Mouse (Mus musculus): ENCODE results near the gene Hcn2.
"Not testable (repeated sequence)": the region's sequence is repeated elsewhere in the genome, so short reads cannot be mapped to it uniquely, and the experiment has no call there.

Hcn2 gene

DNA sequence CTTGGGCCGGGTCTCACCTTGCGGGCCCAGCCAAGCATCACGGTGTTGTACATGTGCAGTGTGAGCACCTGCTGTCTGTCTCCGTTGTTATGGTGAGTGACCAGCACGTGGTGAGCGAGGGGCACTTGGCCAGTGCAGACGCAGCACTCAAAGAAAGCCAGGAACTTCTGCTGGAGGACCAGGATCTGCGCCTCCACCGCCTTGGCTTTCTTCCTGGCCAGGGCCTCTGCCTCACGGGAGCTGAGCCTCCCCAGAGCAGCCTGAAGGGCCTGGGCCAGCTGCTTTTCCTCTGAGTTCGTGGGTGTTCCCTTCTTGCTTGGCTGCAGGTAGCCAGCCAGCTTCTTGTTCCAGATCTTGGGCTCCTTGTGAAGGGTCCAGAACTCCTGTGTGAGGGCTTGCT lies 26.7 kb downstream of the Hcn2 start:
- DNase-seq (ENCODE audit: low read depth, low spot score), result no peak

DNA sequence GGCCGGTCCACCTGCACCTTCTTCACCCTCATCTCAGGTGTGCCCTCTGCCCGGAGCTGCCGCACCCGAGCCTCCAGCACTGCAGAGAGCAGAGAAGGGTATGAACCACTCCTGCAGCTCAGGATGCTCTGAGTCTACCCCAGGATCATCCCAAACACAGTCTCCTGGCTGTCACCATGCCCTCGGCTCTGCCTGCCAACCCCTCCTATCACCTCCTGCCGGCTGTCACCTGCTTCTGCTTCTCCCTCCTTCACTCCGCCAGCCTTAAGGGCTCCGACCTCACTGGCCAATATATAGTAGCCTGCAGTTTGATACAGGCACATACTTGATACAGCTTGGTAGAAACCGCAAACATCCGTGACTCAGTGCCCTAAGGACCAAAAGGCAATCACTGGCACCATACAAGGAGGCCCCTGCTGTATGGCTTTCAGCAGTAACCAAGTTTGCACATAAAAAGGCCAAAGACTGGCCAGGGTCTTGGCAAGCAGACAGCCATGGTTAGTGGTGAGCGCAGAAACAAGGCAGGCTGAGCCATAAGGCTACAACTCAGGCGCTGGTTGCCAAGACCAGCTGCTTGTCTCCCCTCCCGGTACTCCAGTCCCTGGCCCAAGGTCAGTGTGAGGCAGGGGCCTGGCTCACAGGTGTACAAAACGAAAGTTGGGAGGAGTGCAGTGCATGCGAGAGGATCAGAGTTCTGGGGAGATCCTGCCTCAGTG lies 27.4 kb downstream of the Hcn2 start:
- no peak for DNase-seq (ENCODE audit: low read depth, low spot score)

DNA sequence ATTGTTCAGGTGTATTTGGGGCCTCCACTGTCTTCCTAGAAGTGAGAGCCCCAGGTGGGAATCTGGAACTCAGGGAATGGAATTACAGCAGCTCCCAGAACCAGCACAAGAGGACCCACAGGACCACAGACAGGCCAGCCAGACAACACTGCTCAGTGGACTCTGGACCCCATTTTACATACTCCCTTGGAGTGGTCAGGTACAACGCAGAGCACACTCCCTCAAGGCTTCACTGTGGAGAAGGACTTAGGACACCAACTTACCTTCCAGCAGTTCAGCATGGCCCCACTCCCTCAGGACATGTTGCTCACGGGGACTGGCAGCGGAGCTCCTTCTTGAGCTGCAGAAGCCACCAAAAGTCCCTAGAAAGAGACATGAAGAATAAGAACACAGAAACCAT lies 29.0 kb downstream of the Hcn2 start:
- no peak for DNase-seq (ENCODE audit: low read depth, low spot score)

DNA sequence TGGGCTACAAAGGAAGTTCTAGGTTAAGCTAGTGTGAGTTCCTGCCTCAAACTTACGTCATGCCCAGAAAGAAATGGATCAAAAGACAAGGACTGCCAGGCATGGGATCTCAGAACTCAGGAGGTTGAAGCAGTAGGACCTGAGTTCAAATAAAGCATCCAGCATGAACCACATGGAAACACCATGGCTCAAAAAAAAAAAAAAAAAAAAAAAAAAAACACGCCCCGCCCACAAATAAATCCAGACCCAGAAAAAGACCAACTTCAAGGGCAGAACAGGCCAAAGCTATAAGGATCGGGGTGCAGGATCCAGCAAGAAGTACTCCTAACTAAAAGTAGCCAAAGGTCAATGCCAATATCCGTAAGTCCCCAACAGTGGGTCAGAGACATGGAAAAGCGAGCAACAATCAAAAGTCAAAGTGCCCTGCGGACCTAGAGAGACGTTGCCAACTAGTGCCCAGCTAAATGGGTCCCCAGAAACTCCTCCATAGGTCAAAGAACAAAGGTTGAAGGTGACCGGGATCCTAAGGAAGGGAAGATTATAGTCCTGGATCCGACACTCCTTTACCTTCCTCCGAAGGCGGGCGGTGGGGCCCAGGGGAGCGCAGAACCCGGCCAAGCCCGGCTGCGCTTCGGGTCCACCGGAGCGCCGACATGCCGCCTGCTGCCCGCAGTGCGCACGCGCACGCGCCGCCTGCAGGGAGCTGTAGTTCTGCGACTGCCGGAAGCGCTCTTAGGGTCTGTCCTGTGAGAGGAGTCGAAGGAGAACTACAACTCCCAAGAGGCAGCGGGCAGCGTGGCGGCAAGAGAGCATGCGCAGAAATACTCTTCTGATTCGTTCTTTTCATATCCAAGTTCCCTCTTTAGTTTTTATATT lies 29.7 kb downstream of the Hcn2 start, which contains the start of gene Polrmt:
Gene Polrmt (minus strand): TSS at position 684 of the 876 bp plus-strand sequence.
- peak; percentile 98 for DNase-seq (ENCODE audit: low read depth, low spot score)

DNA sequence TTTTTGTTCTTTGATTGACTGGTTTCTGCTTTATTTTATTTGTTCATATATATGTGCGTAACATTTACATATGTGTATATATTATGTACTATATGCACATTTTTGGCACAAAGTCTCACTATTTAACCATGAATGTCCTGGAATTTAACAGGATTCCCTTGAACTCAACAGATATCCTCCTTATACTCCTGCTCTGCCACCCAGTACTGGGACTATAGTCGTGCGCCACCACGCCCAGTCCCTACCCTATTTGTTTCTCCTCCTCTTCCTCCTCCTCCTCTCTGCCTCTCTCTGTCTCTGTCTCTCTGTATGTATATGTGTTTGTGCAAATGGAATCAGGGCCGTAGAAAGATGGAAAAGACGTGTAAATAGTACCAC lies 30.3 kb downstream of the Hcn2 start:
- no peak for DNase-seq (ENCODE audit: low read depth, low spot score)

DNA sequence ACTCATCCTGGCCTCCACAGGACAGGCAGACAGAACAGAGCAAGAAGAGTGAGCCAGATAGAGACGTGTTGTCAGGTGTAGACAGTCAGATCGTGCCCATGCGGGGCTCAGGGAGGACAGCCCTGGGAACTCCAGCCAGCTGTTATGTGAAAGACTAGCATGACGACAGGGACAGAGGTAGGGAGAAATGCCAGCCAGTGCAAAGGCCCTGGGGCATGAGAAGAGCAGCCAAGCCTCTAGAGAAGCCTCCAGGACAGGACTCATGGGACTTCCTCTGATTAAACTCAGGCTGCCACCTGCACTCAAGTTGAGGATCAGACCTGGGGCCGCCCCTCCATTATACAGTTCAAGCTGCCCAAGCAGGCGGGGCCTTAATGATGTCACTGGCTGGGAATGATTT lies 32.1 kb downstream of the Hcn2 start:
- DNase-seq (ENCODE audit: low read depth, low spot score), result no peak

DNA sequence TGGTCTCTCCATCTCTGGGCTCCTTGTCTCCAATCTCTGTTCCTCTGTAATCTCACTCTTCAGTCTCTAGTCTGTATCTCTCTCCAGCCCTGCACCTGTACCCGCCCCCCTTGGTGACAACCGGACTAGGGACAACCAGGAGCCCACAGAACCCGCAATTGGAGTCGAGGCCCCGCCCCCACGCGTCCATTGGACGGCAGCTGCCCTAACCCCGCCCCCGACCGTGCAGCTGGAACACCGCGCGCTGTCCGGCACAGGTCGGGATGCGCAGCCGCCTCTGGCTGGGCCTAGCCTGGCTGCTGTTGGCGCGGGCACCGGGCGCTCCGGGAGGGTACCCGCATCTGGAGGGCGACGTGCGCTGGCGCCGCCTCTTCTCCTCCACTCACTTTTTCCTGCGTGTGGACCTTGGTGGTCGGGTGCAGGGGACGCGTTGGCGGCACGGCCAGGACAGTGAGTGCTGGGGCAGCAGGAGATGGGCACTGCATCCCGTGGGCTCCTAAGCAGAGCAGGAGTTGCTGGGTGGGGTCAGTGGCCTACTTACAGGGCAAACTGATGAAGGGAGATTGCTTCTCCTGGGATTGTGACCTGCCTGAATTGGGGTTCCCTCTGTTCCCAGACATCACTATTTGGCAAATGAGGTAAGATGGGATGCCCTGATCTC lies 38.6 kb downstream of the Hcn2 start, which contains the start of gene Fgf22:
Gene Fgf22 (plus strand): TSS at position 221 of the 661 bp plus-strand sequence.
- DNase-seq (ENCODE audit: low read depth, low spot score), result peak; percentile 71

DNA sequence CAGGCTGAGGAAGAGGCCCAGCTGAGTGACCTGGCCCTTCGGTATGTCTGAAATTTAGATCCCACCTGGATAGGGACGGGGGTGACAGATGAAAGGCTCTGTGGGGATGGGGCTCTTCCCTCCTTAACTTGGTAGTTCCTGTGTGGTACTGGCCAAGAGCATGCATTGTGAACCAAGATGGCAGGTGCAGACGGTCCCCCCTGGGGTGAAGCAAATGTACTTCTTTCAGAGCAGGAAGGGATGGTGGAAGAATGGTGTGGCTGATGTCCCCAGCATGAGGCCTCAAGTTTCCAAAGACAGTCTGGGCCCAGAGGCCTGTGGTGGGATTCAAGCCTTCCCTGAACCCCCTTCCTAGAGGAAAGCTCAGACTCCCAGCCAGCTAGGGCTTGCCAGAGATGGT lies 39.4 kb downstream of the Hcn2 start:
- no peak for DNase-seq (ENCODE audit: low read depth, low spot score)

DNA sequence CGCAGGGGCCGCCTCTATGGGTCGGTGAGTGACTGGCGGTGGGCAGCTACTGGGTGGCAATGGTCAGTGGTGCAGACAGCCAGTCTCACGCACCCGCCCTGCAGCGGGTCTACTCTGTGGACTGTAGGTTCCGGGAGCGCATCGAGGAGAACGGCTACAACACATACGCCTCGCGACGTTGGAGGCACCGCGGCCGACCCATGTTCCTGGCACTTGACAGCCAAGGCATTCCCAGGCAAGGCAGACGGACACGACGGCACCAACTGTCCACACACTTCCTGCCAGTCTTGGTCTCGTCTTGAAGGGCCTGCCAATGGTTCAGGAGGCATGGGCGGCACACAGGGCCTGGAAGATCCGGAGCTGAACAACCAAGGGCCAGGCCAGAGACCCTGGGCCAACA lies 40.2 kb downstream of the Hcn2 start:
- no peak for DNase-seq (ENCODE audit: low read depth, low spot score)

DNA sequence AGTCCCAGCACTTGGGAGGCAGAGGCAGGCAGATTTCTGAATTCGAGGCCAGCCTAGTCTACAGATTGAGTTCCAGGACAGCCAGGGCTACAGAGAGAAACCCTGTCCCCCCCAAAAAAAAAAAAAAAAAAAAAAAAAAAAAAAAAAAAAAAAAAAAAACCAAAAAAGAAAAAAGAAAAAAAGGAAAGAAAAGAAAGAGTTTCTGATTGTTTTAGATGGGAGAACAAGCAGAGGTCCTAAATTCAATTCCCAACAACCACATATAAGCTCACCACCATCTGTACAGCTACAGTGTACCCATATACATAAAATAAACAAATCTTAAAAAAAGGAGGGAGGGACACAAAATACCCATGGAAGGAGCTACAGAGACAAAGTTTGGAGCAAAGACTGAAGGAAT lies 43.2 kb downstream of the Hcn2 start:
- DNase-seq (ENCODE audit: low read depth, low spot score), result not testable (repeated sequence)

DNA sequence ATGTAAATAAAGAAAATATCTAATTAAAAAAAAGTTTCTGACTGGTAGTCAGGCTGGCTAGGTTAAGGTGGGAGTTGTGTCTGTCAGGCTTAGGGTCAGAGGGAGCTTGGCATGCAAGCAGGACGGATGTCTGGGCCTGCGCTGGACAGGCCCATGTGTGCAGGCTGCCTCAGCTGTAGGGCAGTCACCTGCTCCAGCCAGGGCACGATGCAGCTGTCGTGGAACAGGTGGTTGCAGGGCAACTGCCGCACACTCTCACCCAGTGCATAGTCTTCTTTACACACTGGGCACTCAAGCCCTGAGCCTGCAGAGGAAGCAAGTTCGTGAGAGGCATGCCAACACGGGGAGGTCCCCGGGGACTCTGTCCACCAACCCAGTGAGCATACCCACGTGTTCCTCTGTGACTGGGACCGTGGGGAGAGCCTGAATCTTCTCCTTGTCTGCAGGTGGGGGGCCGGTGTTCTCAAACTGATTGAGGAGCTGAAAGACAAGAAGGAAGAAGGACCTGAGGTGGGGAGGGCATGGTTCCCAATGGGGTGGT lies 44.2 kb downstream of the Hcn2 start:
- DNase-seq (ENCODE audit: low read depth, low spot score), result no peak

DNA sequence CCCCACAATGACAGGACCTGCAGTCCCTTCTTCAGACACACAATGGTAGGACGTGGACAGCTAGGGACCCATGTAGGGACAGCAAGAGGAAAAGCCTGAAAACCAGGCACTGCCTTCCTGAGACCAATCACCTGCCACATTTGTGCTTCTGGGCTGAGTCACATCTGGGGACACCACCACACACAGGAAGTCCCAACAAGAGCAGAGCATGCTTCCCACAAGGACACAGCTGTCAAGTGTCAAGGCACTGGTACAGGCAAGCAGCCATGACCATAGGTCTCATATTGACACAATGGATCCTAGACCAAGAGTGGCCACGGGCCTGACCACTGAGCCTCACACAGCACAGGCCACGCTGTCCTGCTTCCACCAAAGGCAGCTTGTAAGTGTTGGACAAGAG lies 46.4 kb downstream of the Hcn2 start:
- no peak for DNase-seq (ENCODE audit: low read depth, low spot score)

DNA sequence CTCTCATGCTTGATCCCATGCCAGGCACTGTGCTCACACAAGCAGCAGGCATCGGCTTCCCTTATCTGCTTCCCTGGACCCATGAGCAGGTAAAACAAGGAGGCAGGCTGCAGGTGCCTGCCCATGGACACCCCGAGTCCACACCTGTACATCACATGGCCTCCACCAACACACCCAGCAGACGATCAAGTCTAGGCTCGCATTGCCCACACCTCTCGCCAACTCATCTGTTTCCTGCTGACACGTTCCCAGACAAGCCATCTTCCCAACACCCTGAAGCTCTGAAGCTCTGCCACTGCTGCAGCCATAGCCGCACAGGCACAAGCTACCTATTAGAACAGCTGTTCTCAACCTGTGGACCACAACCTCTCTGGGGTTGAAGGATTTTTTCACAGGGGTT lies 47.8 kb downstream of the Hcn2 start:
- no peak for DNase-seq (ENCODE audit: low read depth, low spot score)

DNA sequence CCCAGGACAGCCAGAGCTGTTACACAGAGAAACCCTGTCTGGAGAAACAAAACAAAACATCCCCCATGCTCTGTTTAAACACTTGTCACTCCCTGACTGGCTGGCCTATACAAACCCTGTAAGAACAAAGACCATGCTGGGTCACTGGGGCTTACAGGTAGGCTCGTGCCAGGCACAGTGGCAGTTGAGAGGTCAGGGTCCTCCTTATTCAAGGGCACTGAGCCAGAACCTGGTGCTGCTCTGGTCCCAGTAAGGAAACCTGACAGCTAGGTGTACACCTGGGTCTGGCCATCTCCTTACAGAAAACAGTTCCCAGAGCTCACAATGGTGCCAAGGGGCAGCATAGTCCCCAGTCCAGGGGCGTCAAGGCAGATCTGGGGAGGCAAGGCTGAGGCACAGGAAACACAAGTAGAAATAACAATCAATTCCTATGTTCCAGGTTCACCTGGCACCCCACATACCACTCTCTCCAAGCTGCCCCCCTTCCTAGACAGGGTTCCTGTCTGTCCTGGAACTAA lies 48.9 kb downstream of the Hcn2 start:
- DNase-seq (ENCODE audit: low read depth, low spot score), result no peak

DNA sequence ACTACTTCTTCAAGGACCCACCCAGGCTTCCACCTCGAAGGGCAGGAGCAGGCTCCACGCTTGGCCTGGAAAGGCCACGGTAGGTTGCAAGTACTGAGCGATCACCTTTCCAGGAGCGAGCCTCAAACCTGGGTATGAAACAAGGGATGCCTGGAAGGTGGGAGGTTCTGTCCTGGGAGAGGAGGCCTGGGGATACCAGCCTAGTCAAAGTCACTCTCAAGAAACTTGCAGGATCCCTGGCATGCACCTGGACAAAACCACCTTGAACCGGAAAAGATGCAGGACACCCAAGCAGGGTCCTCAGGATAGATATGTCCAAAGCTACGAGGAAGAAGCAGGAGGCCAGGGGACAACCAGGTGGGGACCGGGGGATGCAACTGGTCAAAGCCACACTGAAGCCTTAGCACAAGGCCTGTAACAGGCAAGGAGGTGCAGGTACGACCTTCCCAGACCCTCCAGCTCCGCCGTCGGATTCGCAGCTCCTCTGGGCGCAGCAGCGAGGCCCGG lies 49.6 kb downstream of the Hcn2 start:
- no peak for DNase-seq (ENCODE audit: low read depth, low spot score)

DNA sequence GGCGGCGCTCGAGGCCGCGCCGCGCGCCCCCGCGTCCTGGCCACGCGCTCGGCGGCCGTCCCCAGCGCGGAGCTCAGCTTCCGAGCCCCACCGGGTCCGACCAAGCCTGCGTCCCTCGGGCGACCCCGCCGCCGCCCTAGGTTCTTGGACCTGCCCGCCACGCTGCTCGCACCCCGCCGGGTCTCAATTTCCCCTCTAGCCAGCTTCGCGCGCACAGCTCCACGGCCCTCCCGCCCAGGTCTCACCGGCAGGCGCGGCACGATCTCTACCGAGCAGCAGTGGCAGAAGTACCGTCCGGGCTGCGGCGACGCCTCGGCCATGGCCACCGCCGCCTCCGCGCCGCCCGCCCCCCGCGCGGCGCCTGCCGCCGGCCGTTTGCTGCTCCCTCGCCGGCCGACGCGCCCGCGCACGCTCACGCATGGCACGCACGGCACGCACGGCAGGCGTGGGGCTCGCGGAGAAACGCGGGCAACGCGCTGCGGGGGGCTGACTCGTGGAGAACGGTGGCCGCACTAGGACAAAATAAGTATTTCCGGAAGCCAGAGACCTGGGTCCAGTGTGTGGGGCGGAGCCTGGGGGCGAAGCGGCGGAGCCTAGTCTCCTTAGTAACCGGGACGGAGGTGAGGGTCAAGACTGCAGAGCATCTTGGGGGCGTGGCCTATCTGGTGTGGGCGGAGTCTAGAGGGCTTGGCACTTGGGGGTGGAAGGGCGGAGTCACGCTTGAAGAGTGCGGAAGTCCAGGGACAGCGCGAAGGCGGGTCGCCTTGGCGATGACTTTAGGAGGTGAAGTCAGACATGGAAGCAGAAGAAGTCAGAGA lies 50.3 kb downstream of the Hcn2 start, which contains the start of gene Rnf126:
Gene Rnf126 (minus strand): TSS at position 445 of the 818 bp plus-strand sequence.
- peak; percentile 100 for DNase-seq (ENCODE audit: low read depth, low spot score)

DNA sequence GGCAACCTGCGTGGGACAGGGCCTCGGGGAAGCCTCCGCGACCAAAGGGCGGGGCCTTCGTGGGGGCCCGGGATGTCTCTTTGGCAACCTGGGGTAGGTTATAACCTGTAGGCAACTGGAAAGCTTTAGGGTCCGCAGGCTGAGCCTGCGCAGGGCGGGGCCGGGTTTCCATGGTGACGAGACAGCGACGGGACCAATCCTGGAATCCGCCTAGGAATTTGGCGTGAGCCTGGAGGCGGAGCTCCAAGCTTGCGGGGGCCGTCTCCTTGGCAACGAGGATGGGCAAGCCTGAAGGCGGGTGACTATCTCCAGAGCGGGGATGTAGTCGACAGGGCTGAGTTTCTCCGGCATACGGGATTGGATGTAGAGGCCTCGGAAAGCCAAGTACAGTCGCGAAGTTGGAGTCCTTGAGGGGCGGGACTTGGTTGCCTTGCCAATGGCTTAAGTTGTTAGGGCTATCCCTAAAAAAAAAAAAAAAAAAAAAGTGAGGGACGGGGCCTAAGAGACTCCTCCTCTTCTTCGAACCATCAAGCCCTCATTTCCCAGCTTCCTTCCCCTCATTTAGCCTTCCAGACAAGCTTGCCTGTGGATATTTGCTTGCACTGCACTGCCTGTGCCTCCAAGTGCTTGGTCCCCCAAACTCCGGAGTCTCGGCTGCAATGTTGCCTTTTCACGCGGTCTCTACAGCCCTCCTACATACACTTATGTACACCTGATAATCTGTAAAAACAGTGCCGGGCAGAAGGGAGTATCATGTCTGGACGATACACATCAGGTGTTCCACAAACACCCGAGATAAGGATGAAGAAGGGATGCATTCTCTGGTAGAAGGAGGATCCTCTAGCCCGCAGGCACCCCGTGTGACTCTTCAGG lies 51.2 kb downstream of the Hcn2 start:
- DNase-seq (ENCODE audit: low read depth, low spot score), result peak; percentile 97

DNA sequence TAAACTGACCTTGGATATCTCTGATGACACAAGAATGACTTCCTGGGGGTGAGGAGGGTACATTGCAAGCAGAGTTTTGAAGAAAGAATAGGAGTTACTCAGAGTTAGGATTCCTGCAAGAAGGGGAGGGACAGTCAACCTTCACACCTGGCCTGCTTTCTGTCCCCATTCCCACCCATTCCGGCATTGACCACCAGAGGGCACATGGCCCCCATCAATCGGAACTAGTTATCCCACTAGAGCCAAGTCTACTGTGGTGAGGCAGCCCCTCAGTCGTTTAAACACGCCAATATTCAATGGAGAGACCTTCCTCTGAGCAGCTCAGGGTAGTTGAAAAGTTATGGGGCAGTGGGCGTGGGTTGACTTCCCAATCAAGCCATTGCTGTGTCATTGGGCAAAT lies 52.0 kb downstream of the Hcn2 start:
- DNase-seq (ENCODE audit: low read depth, low spot score), result peak; percentile 81

DNA sequence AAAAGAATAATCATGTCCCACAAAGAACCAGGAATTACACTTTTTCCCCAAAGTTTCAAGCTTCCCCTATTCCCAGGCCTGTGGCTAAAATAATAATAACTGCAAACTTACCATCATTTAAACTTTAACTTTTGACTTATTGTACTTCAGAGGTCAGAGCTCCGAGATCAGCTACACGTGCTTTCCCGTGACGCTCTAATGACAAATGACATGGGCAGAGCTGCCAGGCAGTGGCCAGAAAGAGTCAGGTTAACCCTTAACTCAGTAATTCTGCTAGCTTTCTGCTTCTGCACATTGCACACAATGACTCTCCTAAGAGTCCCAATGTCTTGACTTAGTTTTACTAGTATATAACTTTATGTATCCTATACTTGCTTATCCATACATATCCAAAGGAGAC lies 52.9 kb downstream of the Hcn2 start:
- DNase-seq (ENCODE audit: low read depth, low spot score), result no peak

DNA sequence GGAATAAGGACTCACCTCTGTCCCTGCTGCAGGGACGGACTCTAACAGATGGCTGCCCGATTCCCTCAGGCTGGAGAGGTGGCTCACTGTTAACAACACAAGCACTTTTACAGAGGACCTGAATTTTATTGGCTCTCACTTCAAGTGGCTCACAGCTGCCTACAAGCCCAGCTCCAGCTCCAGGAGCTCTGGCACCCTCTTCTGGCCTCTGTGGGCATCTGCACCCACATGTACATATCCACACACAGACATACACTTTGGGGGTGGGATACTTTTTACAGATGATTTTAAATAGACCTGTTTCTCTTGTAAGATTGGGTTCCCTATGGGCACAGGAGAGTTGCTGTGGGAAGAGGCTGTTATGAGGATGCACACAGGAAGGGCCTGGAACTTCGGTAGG lies 55.9 kb downstream of the Hcn2 start:
- no peak for DNase-seq (ENCODE audit: low read depth, low spot score)

Data from mesoderm, embryonic 11.5 days (tissue).